Mouse (Mus musculus) frontal cortex, postnatal 10 days (tissue): ENCODE measurements around the gene Nckipsd.
A peak's percentile ranks its signal among the peaks of the same experiment; 100 is the strongest.

Experiments
- DNase-seq, 2 experiments: peaks; one replicate each; pipeline ENCODE4 v3.0.0; 2022; ENCODE audit warnings: low spot score in 2 of 2, mixed read lengths in 1 of 2

Nckipsd gene

GRCm38 (mm10) chr9:108847374-108847773 is 39.2 kb downstream of the Nckipsd start:
- no peak for DNase-seq

- DNase-seq: no peak
These were observed 40.3 kb downstream of the Nckipsd start for GRCm38 (mm10) chr9:108848419-108848818.

- DNase-seq: no peak
These were observed 44.8 kb downstream of the Nckipsd start, which contains the start of gene Slc26a6 for GRCm38 (mm10) chr9:108852976-108853375. Gene Slc26a6, plus strand, starts transcription at chr9:108853283.

GRCm38 (mm10) chr9:108853635-108854240 is 45.6 kb downstream of the Nckipsd start:
- peak; percentile 90 to 91 for DNase-seq

- DNase-seq: peak; percentile 86 to 88
These were observed 46.1 kb downstream of the Nckipsd start for GRCm38 (mm10) chr9:108854241-108854696.

GRCm38 (mm10) chr9:108855335-108855734 is 47.2 kb downstream of the Nckipsd start:
- DNase-seq: no peak

- DNase-seq: no peak
These were observed 50.8 kb downstream of the Nckipsd start for GRCm38 (mm10) chr9:108858792-108859527.
